Mouse (Mus musculus): ENCODE results near the gene Bard1.

Gene Bard1

DNA sequence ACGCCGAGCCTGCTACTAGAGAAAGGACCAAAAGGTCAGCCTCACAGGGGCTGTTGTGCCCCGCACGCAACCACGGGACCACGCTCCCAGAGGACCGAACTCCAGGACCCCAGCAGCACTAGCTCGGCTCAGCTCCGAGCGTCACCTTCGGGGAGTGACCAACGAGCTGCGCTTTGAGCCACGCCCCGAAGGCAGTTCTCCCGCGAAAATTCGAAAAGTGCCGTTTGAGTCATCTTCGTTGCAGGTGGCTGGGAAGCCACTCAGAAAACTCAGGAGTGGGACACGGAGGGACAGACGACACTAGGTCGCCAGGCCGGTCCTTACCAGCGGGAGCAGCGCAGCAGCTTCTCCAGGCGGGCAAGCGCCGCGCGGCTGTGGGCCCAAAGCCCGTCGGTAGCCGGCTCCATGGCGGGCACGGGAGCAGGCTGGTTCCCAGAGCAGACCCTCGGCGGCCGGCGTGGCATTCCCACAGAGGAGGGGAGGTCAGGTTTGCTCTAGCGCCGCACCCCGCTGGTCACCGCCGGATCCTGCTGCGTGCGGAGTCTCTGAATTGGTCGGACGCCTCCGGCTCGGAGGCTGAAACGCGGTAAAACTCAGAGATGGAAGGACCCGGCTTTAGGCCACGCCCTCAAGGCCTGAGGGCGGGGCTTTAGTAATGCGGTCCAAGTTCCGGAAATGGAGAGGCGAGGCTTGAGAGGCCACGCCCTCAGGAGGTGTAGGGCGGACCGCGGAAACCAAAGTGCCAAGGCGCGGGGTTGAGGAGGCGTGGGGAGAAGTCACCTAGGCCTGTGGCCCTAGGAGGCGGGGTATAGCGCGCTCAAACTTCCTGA lies at the start of gene Bard1:
Gene Bard1 (minus strand): TSS at position 803 of the 830 bp plus-strand sequence.
- DNase-seq = peak; percentile 62

- no peak for DNase-seq
Measured at GRCm38 (mm10) chr1:71127171-71127570, 24.2 kb upstream of the Bard1 start.

- no peak for DNase-seq
Measured at GRCm38 (mm10) chr1:71118511-71118910, 15.6 kb upstream of the Bard1 start.

- no peak for DNase-seq
Measured at GRCm38 (mm10) chr1:71117253-71117652, 14.3 kb upstream of the Bard1 start.

DNA sequence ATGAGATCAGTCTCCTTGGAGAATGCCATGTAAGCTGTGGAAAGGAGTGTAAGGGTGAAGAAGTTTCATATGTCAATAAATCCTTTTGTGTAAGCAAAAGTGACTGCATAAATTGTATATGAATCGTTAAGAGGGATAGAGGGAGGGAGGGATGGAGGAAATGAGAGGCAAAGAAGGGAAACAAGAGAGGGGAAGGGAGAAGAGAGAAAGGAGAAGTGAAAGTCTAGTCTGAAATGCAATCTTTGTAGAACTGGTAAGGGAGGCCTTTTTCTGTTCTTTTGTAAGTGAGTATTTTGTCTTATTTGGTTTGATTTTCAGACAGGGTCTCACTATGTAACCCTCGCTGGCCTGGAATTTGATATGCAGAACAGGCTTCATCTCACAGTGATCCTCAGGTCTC lies 12.8 kb upstream of the Bard1 start:
- no peak for DNase-seq

GRCm38 (mm10) chr1:71109858-71110257 lies 6.9 kb upstream of the Bard1 start:
- DNase-seq = no peak

DNA sequence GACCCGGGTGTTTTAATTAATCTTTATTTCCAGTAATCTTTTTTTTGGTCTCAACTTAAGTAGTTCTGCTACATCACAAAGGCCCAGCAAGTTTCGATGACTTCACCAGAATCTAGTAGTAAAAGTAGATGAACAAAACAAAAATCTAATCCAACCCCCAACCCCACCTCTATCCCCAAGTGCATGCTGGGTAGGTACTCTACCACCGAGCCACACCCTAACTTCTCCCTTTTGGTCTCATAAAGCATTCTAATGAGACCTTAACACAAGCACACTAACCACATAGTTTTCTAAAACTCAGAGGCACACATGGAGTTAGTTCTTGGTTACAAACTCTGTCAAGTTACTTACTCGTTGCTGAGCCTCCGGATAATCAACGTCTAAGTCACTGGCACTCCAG lies 3.2 kb upstream of the Bard1 start:
- no peak for DNase-seq

- no peak for DNase-seq
Measured at GRCm38 (mm10) chr1:71105724-71106123, 2.8 kb upstream of the Bard1 start.

DNA sequence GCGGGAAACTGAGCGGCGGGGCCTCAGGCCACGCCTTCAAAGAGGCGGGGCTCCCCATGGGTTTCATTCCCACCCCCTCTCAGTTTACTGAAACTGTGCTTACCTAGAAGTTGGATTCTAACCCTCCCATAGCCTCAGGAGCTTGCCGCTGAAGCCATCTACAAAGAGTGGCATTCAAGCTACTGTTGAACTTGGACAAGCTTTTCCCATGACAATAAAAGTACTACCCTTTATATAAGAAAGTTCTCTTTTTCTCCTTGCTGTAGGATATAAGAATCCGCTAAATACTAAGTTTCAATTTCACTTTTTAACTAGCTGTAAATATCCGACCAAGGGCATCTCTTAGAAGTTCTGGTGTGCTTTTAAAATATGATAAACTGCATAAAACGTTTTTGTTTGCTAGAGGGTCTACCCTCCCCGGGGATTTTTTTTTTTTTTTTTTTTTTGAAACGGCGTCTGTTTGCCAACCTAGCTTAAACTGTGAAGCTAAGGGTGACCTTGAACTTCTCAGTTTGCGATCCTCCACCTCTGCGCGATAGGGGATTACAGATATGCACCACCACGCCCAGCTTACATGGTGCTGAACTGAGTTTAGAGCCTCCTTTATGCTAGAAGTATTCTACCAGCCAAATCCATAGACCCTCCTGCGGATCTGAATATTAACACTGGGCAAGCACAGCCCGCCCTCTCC lies 373 bp upstream of the Bard1 start:
- no peak for DNase-seq

DNA sequence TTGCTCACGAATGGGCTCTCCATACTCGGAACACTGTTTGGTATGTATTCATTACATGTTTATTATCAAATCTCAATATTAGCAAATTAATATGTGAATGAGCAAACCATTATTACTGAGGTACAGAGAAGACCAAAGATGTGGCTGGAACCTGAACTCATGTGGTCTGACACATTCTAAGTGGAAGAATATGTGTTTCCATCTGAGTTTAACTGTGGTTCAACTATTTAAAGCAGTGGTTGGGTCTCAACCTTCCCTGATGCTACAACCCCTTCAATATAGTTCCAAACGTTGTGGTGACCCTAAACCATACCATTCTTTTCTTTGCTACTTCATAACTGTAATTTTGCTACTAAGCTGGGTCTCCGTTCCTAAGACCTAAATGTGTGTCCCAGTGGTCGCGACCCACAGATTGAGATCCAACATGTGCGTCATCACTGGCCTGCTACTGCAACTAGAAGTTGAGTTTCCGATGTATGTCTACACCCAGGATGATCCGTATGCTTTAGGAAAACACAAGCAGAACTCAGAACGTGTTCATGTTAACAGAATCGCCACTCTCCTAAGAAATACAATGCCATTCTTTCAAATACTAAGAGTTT lies 1.5 kb downstream of the Bard1 start:
- no peak for DNase-seq

DNA sequence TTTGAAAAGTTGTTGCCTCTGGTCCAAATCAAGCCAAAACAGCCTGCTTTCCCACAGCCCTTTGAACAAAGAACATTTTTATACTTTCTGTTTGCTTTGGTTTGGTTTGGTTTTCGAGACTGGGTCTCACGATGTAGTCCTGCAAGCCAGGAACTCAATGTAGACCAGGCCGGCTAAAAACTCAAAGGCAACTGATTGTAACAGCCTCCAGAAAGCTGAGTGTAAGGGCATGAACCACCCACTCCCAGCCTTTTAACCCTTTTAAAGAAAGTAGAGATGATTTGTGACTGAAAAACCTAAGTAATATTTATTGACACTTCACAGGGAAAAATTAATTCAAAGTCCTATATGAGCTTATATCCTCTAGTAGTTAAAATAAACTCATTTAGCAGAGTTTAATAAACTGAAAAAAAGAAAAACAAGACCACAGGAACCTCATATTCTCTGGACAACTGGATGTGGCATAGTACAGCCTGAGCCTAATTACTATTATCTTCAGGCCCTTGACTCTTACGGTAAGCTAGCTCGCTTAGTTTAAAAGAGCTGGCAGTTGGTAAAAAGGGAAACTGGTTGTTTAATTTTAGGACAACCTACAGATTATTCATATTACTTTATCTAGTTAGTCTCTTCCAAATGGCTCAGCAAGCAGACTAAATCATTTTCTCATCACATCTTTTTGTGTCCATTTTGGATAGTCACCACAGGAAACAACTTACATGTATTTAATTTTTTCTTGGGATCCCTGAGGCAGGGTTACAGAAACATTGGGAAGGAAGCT lies 2.2 kb downstream of the Bard1 start:
- no peak for DNase-seq

DNA sequence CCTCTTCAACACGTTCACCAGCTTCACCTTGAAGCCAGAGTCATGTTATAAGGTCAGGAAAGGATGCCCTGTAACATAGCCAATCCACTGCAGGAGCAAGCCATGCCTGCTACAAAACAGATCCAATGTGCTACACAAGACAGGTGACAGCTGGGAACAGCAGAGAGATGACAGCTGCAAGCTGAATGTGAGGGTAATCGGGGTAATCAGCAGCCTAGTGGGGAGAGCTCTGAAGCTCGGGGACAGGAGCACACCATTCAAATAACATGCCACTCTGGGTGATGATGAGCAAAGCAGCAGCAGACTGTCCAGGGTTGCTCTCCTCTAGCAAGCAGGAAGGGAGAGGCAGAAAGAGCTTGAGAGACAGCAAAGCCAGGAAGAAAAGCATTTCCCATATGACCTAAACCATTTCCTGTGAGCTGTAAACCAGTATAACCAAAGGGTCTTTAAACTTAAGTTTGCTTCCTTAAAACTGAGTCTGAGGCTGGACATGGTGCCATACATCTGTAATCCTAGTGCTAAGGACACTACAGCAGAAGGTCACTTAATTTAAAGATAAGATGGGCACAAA lies 2.9 kb downstream of the Bard1 start:
- DNase-seq = no peak

GRCm38 (mm10) chr1:71096031-71096430 lies 6.9 kb downstream of the Bard1 start:
- no peak for DNase-seq

- no peak for DNase-seq
Measured at GRCm38 (mm10) chr1:71095211-71095805, 7.6 kb downstream of the Bard1 start.

- DNase-seq = no peak
Measured at GRCm38 (mm10) chr1:71075651-71076050, 27.3 kb downstream of the Bard1 start.

- no peak for DNase-seq
Measured at GRCm38 (mm10) chr1:71070771-71071170, 32.2 kb downstream of the Bard1 start.

DNA sequence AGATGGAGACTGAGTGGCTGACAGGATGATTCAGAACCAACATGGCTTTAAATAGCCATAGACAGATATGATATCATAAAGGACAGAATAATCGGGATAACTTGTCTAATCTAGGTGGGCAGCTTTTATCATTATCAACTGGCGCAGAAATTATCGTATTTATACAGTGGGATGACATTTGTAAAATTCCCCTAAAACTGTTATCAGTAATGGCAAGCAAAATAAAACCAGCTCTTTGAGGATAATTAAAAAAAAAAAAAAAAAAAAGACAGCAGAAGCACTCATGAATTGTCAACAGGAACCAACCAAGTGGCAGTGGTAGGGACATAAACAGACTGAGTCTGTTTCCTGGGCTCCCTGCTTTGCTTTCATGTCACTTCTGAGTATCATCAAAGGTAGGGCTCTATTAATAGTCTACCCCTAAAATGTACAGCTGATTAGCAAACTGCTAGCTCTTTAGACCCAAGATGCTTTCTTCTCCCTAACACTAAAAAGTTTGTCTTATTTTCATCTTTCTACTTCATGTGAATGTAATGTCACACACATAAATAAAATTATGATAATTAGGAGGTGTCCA lies 34.1 kb downstream of the Bard1 start:
- no peak for DNase-seq

DNA sequence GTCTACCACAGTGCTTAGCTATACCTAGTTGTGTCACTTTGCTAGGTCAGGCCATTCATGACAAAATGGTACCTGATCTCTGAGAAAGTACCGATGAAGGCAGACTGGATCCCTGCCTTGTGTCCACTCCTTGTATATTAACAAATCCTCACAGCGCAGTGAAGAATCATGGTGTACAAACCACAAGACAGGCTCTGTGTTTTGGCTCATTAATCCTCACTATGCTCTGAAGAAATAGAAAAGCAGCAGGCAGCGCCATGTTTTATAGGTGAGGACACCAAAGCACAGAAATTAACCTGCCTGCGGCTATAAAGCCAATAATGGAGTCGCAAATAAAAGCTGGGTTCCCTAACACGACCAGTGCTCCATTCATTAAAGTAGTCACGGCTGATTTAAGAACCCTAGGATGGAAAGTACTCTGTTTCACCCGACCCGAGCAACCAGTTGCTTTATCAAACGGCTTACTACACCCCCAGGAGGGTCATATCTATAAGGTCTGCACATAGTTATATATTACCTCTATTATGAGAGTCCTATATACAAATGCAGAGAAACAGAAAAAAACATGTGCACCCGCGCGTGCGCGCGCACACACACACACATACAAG lies 39.0 kb downstream of the Bard1 start:
- no peak for DNase-seq

DNA sequence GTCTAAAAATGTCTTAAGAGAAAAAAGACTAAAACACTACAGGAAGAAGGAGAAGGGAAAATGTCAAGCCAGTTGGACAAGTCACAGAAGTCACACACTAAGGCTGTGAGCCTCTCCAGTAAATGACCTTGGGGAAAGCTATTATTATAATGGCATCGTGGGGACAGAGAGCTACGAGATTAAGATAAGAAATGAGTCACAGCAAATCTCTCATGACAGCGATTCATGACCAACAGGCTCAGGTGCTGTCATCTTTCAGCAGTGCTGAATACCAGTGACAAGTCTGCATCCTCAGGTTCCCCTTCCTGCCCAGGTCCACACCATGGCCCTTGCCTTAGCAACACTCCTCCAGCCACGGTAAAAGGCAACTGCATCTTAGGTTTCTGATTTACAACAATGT lies 46.8 kb downstream of the Bard1 start:
- DNase-seq = no peak

GRCm38 (mm10) chr1:71055454-71055853 lies 47.5 kb downstream of the Bard1 start:
- no peak for DNase-seq

DNA sequence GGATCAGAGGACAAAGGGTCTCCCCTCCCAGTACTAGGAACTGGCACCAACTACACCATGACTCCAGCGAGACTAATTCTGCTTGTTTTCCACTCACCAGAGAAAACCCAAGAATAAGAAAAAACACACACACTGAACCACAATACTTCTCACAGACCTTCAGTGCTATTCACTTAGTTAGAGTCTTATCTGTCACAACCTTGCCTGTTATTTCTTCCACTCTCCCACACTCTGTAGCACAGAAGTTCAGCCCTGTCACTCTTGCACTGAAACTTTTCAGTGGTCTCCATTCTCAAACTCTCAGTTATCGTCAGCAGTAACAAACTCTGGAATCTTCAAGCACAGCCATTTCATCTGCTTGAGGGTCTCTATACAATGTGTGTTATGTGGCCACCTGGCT lies 50.2 kb downstream of the Bard1 start:
- DNase-seq = no peak

DNA sequence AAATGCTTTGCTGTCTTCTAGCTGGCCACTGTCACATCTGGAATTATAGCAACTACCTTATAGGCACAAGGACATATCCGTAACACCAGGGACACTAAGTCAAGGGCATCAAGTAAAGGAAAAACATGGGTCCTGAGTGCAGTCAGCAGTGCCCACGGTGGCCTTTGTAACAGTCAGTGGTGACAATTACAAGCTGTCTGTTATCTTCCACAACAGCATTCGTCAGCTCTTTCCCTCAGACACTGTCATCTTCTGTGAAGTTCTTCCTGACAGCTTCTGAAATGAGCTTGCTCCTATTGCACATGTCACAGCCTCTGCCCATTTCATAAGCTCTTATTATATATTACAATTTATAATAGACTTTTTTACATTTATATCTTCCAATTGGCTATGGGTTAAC lies 50.7 kb downstream of the Bard1 start:
- no peak for DNase-seq

Data from right cerebral cortex, adult 18-20 months (tissue).